Mouse (Mus musculus): Measurements from ENCODE around the gene Vwa8.

Vwa8 gene

GRCm38 (mm10) chr14:78848941-78849911 is at the start of gene Vwa8:
Vwa8 (plus strand) TSS chr14:78849052.
- DNase-seq (ENCODE audit: low spot score), result peak; percentile 86

GRCm38 (mm10) chr14:78802378-78802777 is 46.5 kb upstream of the Vwa8 start:
- no peak for DNase-seq (ENCODE audit: low spot score)

- DNase-seq (ENCODE audit: low spot score), result no peak
These were observed 44.9 kb upstream of the Vwa8 start for GRCm38 (mm10) chr14:78803924-78804323.

- no peak for DNase-seq (ENCODE audit: low spot score)
These were observed 36.0 kb upstream of the Vwa8 start for GRCm38 (mm10) chr14:78812896-78813295.

GRCm38 (mm10) chr14:78816411-78816810 is 32.4 kb upstream of the Vwa8 start:
- DNase-seq (ENCODE audit: low spot score), result no peak

- DNase-seq (ENCODE audit: low spot score), result no peak
These were observed 31.2 kb upstream of the Vwa8 start for GRCm38 (mm10) chr14:78817651-78818050.

GRCm38 (mm10) chr14:78818406-78818805 is 30.4 kb upstream of the Vwa8 start:
- no peak for DNase-seq (ENCODE audit: low spot score)

- no peak for DNase-seq (ENCODE audit: low spot score)
These were observed 24.8 kb upstream of the Vwa8 start for GRCm38 (mm10) chr14:78824013-78824412.

GRCm38 (mm10) chr14:78824507-78824906 is 24.3 kb upstream of the Vwa8 start:
- no peak for DNase-seq (ENCODE audit: low spot score)

GRCm38 (mm10) chr14:78831158-78831557 is 17.7 kb upstream of the Vwa8 start:
- DNase-seq (ENCODE audit: low spot score), result no peak

- DNase-seq (ENCODE audit: low spot score), result no peak
These were observed 904 bp upstream of the Vwa8 start for GRCm38 (mm10) chr14:78847948-78848347.

GRCm38 (mm10) chr14:78848477-78848876 is 375 bp upstream of the Vwa8 start:
- DNase-seq (ENCODE audit: low spot score), result peak; percentile 1

GRCm38 (mm10) chr14:78849961-78850578 is 1.2 kb downstream of the Vwa8 start:
- DNase-seq (ENCODE audit: low spot score), result no peak

- no peak for DNase-seq (ENCODE audit: low spot score)
These were observed 1.8 kb downstream of the Vwa8 start for GRCm38 (mm10) chr14:78850666-78851065.

- no peak for DNase-seq (ENCODE audit: low spot score)
These were observed 2.5 kb downstream of the Vwa8 start for GRCm38 (mm10) chr14:78851366-78851765.

- DNase-seq (ENCODE audit: low spot score), result no peak
These were observed 3.8 kb downstream of the Vwa8 start for GRCm38 (mm10) chr14:78852401-78853246.

- no peak for DNase-seq (ENCODE audit: low spot score)
These were observed 12.3 kb downstream of the Vwa8 start for GRCm38 (mm10) chr14:78861156-78861555.

GRCm38 (mm10) chr14:78870036-78870435 is 21.2 kb downstream of the Vwa8 start:
- DNase-seq (ENCODE audit: low spot score), result no peak

GRCm38 (mm10) chr14:78877176-78877575 is 28.3 kb downstream of the Vwa8 start:
- no peak for DNase-seq (ENCODE audit: low spot score)

GRCm38 (mm10) chr14:78878402-78879045 is 29.7 kb downstream of the Vwa8 start:
- DNase-seq (ENCODE audit: low spot score), result no peak

- DNase-seq (ENCODE audit: low spot score), result no peak
These were observed 32.0 kb downstream of the Vwa8 start for GRCm38 (mm10) chr14:78880879-78881278.

- DNase-seq (ENCODE audit: low spot score), result no peak
These were observed 32.7 kb downstream of the Vwa8 start for GRCm38 (mm10) chr14:78881563-78881962.

Data from ovary, postnatal 14 days (tissue).